Mouse (Mus musculus): ENCODE measurements at regions not wholly inside any gene's neighbourhood (a gene's known extent, or its start where the extent isn't known, plus 50 kb on each side); places are given as distances from the start of the nearest gene placed in this dataset.

DNA sequence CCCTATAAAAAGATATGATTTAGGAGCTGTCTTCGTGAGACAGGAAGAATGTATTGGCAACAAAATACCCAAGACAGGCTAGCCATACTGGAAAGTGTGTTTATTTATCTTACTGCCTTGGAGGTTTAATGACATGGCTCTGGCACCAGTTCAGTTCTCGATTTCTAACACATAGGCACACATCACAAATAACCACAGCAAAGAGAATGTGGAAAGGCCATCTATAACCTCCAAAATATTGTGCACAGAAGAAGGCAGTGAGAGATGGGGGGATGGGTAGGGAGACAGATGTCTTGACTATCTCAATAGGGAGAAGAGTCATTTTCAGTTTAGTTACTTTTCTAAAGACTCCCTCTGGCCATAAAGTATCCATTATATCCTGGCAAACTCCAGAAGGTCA lies 90.5 kb downstream of the Minar1 start:
- DNase-seq (ENCODE audit: low spot score in 2 of 2): no peak

DNA sequence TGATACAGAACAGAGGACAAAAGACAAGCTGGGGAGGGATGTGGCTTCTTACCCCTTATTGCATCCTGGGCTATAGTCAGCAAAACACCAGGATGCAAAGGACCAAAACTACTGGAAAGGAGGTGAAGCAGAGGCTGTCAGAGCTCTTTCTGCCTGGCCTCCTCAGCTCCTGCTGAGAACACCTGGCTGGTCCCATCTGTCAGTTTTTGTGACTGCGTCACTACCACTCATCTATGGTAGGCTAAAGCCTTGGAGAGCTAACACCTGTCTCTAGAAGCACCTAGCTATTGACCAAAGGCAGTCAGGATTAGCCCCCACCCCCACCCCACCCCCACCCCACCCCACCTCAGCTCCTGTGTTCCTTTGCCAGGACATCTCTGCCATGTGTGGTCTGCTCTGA lies 98.8 kb downstream of the Minar1 start:
- no peak for DNase-seq (ENCODE audit: low spot score in 2 of 2)

DNA sequence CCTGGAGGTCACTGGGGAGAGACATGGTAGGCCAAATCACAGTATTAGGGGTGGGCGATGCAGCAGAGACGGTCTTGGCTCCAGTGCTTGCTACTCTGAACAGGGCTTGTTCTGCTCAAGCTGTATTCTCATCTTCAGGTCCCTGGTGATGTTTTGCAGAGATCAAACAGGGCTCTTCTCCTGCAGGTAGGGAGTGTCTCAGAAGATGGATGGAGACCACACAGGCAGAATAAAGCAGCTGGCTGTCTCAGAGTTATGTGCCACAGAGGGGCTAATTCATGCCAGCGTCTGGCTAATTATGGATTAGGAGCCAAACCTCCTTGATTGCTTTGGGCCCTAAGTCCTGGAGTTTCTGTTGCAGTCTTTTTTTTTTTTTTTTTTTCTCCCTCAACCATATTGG lies 99.2 kb downstream of the Minar1 start:
- DNase-seq (ENCODE audit: low spot score in 2 of 2): no peak

DNA sequence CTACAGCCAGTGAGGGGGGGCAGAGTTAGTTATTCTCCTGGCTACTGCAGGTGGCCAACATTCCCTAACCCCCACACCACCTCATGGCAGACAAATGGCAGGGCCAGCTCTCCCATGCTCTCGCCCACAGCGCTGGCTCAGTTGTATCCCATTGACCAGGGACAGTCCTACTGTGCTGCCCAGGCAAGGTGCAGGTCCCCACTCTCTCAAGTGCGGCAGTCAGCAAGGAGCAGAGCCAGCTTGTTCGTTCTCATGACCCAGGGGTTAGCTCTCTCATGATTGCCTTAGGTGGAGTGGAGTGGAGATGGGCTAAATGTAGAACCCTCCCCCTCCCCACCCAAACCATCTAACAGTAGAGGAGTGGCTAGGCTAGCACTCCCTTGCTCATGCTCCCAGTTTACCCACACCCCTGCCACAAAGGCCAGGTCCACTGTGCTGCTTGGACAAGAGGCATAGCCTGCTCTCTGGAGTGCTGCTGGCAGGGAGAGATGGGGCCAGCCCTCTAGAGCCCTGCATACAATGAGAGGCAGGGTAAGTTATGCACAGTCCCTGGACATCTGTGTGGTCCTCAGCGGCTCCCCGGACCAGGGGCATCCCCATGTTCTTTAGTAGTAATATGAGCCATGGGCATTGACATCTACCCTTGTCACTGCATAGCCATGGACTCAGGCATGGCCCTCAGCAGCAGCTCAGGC lies 114.4 kb downstream of the Minar1 start:
- no peak for DNase-seq (ENCODE audit: low spot score in 2 of 2)

DNA sequence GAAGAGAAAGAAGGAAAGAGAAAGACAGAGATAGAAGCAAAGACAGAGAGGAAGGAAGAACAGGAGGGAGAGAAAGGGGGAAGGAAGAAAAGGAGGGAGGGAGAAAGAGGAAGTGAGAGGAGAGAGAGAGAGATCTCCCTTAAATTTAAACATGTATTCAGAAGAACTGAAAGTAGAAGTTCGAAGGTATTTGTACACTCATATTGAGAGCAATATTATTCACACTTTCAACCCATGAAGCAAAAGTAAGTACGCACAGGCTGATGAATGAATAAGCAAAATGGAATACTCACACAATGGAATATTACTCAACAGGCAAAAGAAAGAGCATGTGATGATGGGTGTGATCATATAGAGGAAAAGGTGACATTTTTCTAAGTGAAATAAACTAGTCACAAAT lies 120.8 kb downstream of the Minar1 start:
- no peak for DNase-seq (ENCODE audit: low spot score in 2 of 2)

DNA sequence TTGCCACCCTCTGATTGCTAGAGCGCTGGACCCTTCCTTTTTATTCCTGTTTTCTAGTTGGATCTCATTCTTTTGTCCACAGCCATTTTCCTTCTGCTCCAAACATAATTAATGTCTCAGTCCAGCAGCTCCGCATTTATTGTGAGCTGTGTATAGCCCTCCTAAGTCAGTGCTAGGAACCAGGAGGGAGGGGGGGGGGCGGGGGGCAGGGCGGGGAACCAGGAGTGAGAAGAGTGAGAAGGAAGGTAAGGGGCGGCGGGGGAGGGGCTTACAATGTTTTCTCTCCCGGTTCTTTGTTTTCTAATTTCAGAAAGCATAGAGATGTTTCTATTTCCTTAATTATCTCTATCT lies 125.6 kb downstream of the Minar1 start:
- no peak for DNase-seq (ENCODE audit: low spot score in 2 of 2)

DNA sequence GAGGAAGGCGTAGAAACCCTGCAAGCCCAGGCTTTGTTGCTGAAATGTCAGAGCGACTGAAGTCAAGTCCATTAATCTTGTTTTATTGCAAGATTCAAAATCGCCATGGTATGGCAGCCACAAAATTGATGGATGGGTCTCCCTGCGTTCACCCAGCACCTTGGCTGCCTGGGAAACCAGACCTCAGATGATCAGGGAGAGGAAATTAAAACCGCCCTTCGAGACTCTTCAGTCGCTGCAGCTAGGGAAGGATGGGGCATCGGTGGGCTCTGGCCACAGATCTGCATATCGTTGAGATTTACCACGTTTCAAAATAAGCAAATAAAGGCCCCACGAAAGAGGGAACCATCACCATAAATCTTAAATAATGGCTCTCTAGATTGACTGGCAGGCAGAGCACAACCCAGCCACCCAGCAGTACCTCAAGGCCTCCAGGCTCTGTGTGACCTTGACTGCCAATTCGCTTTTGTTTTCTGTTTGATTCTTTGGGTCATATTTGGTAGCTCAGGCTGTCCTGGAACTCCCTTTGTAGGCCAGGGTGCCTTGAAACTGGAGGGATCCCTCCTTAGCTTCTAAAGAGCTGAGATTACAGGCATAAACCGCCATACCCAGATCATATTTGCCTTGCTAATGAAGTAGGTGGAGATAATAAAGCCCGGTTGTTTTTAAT lies 126.1 kb downstream of the Minar1 start:
- no peak for DNase-seq (ENCODE audit: low spot score in 2 of 2)

DNA sequence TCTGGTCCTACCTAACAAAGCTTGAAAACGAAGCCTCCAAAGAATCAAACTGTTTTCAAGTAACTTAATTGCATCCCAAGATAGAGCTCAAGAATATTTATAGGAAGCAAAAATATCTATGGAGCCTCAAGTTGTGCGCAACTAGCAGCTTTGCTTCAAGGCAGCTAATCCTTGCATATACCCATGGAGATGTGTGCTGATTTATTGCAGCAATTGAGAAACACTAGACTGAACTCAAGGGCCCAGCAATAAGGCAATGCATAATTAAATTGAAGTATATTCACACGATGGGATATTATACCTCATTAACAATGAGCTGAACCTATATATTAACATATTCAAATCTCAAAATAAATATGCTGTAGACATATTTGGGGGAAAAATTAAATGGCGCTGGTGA lies 135.3 kb downstream of the Minar1 start:
- no peak for DNase-seq (ENCODE audit: low spot score in 2 of 2)

DNA sequence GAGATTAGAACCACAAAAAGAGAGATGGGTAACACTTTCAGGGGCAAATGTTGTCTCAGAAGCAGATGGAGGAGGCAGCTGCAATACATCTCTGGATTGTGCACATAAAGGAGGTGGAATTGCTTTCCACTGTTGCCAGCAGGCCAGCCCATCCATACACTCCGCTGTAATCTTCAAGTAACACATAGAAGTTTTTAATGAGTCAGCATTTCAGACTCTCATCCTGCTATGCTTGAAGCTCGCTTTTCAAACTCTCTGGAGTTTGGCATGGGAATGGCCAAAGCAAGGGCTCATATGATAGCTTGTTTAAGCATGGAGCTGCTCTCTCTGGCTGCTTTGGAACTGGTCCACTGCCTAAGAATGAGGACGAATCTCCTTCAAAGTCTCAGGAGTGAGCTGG lies 143.5 kb downstream of the Minar1 start:
- no peak for DNase-seq (ENCODE audit: low spot score in 2 of 2)

DNA sequence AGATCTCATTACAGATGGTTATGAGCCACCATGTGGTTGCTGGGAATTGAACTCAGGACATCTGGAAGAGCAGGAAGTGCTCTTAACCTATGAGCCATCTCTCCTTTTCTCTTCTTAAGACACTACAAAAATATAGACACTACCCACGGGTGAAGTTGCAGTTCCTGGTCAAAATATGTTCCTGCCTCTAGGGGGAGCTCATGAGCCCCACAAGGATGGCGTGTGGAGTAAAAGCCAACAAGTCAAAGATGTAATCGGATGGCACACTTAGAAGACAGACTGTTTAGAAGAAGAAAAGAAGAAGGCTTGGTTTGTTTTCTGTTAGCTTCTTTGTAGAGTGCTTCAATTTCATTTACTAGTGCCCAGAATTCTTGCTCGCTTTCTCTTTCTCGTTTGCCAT lies 161.7 kb downstream of the Minar1 start:
- DNase-seq (ENCODE audit: low spot score in 2 of 2): peak in 1 of 2 experiments; percentile 4

DNA sequence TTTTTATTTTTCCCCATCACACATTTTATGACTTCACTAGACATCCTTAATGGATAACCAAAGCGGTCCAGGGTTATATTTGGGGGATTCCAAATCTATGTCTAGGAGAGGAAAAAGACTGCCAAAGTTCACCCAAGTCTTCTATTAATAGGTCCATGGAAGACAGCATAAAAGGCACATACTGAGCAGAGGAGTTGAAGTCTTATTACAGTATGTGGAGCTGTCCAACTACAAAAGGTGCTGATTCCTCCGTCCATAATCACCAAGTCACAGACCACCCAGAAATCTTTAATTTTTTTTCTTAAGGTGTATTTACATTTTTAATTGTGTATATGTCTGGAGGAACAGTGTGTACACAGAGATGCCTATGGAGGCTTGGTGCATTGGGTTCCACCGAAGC lies 166.3 kb downstream of the Minar1 start:
- no peak for DNase-seq (ENCODE audit: low spot score in 2 of 2)

DNA sequence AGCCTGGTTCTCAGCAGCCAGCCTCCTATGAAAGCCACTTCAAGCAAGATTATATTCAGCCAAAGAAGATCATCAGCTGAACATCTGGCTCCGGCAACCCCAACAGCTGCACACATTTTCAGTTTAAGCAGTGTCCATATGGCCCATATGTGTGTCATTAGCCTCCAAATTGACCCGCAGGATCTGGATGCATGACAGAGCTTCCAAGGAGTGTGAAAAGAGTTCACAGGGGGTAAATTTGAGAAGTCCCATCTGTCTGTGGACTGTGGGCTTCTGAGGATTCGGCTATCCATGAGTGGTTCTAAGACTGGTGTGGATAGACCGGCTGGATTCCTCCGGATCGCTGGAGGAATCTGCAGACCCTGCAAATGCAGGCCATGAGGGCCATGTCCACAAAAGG lies 173.3 kb downstream of the Minar1 start:
- DNase-seq (ENCODE audit: low spot score in 2 of 2): no peak

Measured in urinary bladder, postnatal 36 days (tissue).